Mouse (Mus musculus) right cerebral cortex, adult 2 months (tissue): ENCODE results near the gene Med27.
"Not testable (repeated sequence)": the region's sequence is repeated elsewhere in the genome, so short reads cannot be mapped to it uniquely, and the experiment has no call there.

Experiments used
- DNase-seq, 2 experiments: peaks; one replicate each; pipeline ENCODE4 v3.0.0; 2021 to 2022; ENCODE audit warnings: low spot score in 2 of 2

Med27 gene

GRCm38 (mm10) chr2:29519402-29519801 is 172.8 kb downstream of the Med27 start:
- no peak for DNase-seq

GRCm38 (mm10) chr2:29520206-29520605 is 173.6 kb downstream of the Med27 start:
- DNase-seq: peak in 1 of 2 experiments; percentile 44

- no peak for DNase-seq
Observed at GRCm38 (mm10) chr2:29521486-29521885, 174.9 kb downstream of the Med27 start.

- DNase-seq: no peak
Observed at GRCm38 (mm10) chr2:29523918-29524811, 177.5 kb downstream of the Med27 start.

GRCm38 (mm10) chr2:29525273-29525805 is 178.7 kb downstream of the Med27 start:
- DNase-seq: no peak

GRCm38 (mm10) chr2:29526266-29526665 is 179.6 kb downstream of the Med27 start:
- peak; percentile 64 to 65 for DNase-seq

- not testable (repeated sequence) for DNase-seq
Observed at GRCm38 (mm10) chr2:29527480-29527879, 180.9 kb downstream of the Med27 start.

GRCm38 (mm10) chr2:29528811-29529210 is 182.2 kb downstream of the Med27 start:
- DNase-seq: no peak

GRCm38 (mm10) chr2:29529788-29530187 is 183.2 kb downstream of the Med27 start:
- DNase-seq: not testable (repeated sequence)

- DNase-seq: no peak
Observed at GRCm38 (mm10) chr2:29532173-29532572, 185.6 kb downstream of the Med27 start.

GRCm38 (mm10) chr2:29532921-29533320 is 186.3 kb downstream of the Med27 start:
- DNase-seq: no peak

- no peak for DNase-seq
Observed at GRCm38 (mm10) chr2:29535566-29536244, 189.1 kb downstream of the Med27 start.

- no peak for DNase-seq
Observed at GRCm38 (mm10) chr2:29536481-29536880, 189.9 kb downstream of the Med27 start.

GRCm38 (mm10) chr2:29537334-29537733 is 190.7 kb downstream of the Med27 start:
- no peak for DNase-seq

GRCm38 (mm10) chr2:29542039-29542438 is 195.4 kb downstream of the Med27 start:
- peak; percentile 59 to 64 for DNase-seq

GRCm38 (mm10) chr2:29546571-29546970 is 200.0 kb downstream of the Med27 start:
- no peak for DNase-seq

- no peak for DNase-seq
Observed at GRCm38 (mm10) chr2:29551816-29552585, 205.4 kb downstream of the Med27 start.

- DNase-seq: peak in 1 of 2 experiments; percentile 26
Observed at GRCm38 (mm10) chr2:29553945-29554634, 207.5 kb downstream of the Med27 start.

- no peak for DNase-seq
Observed at GRCm38 (mm10) chr2:29558561-29558960, 211.9 kb downstream of the Med27 start.

- no peak for DNase-seq
Observed at GRCm38 (mm10) chr2:29559955-29560354, 213.3 kb downstream of the Med27 start.

GRCm38 (mm10) chr2:29561468-29561867 is 214.8 kb downstream of the Med27 start:
- no peak for DNase-seq
